ENCODE assay signal across 13 mouse cellular contexts in genomic region chr15:61717216-61717615, GRCm38 (mm10).
"Had no signal": no experiment of that assay in that cellular context is flagged by ENCODE, and none has a peak within 500 bp of the region (broad histone marks: within the 10 kb centered on the region; RNA-seq: fewer than 3 reads in every experiment).

No protein-coding gene starts in this region.

- H3K4me3 ChIP-seq: limb, embryonic 12.5 days; liver, embryonic 13.5 days; midbrain, embryonic 13.5 days; neural tube, embryonic 15.5 days; stomach, embryonic 15.5 days had no signal

- H3K4me1 ChIP-seq: limb, embryonic 12.5 days; liver, embryonic 13.5 days; midbrain, embryonic 13.5 days; neural tube, embryonic 15.5 days; stomach, embryonic 15.5 days had no signal

- DNase-seq: kidney, adult 8-10 months; kidney, postnatal 25 days; liver; liver, embryonic 13.5 days; liver, postnatal 0 days; right cerebral cortex, postnatal 4 days; spleen, adult 18-20 months; thymus, adult 2 months; thymus, postnatal 25 days had no signal
